ENCODE assay signal across 24 mouse cellular contexts in the genomic region with DNA sequence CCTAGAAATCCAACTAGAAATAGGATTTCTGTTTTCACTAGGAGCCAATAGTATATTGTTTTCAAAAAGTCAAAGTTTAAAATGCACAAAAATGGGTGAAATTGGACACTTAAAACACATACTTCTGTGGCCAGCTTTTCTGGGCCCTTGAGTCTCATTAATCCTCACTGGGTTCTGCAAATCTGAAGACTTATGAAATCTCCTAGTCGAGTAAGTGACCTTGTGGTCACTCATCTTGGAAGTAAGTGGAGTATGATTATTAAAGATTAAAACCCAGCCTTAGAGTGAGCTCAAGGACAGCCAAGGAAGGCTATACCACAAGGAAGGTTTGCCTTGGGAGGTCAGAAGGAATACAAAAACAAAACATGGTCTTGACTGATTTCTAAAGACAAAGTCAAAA. TPM values are rescaled to one million over a fixed set of nuclear protein-coding genes. Genes with fewer than 3 reads are reported as not detected.
"Had no signal": no experiment of that assay in that cellular context is flagged by ENCODE, and none has a peak within 500 bp of the region (broad histone marks: within the 10 kb centered on the region; RNA-seq: fewer than 3 reads in every experiment).

No protein-coding gene starts in this region.

- H3K27me3 ChIP-seq: lung, embryonic 15.5 days; midbrain, embryonic 12.5 days; neural tube, embryonic 13.5 days; neural tube, embryonic 15.5 days had no signal

- H3K27ac ChIP-seq: liver, embryonic 14.5 days; lung, embryonic 15.5 days; midbrain, embryonic 10.5 days; midbrain, embryonic 12.5 days; neural tube, embryonic 13.5 days; neural tube, embryonic 15.5 days had no signal

- H3K9ac ChIP-seq: liver, embryonic 14.5 days; lung, embryonic 15.5 days; midbrain, embryonic 12.5 days; neural tube, embryonic 13.5 days; neural tube, embryonic 15.5 days had no signal

- H3K4me1 ChIP-seq: lung, embryonic 15.5 days; midbrain, embryonic 10.5 days; midbrain, embryonic 12.5 days; neural tube, embryonic 13.5 days; neural tube, embryonic 15.5 days had no signal

- H3K4me2 ChIP-seq: lung, embryonic 15.5 days; midbrain, embryonic 12.5 days; neural tube, embryonic 13.5 days; neural tube, embryonic 15.5 days had no signal

- H3K4me3 ChIP-seq: lung, embryonic 15.5 days; midbrain, embryonic 10.5 days; midbrain, embryonic 12.5 days; myocyte; neural tube, embryonic 13.5 days; neural tube, embryonic 15.5 days had no signal

- ATAC-seq: lung, postnatal 0 days; midbrain, embryonic 16.5 days had no signal

- DNase-seq: lung, adult 2 months; lung, postnatal 14 days; lung, postnatal 36 days; midbrain, embryonic 14.5 days; retina, postnatal 1 day; right cerebral cortex, adult 18-20 months; right cerebral cortex, postnatal 25 days; right cerebral cortex, postnatal 4 days; thymus, adult 18-20 months; thymus, postnatal 14 days; thymus, postnatal 36 days had no signal

- H3K9me3 ChIP-seq: lung, embryonic 15.5 days; midbrain, embryonic 10.5 days; midbrain, embryonic 12.5 days; neural tube, embryonic 13.5 days; neural tube, embryonic 15.5 days had no signal

- H3K36me3 ChIP-seq: lung, embryonic 15.5 days; midbrain, embryonic 10.5 days; midbrain, embryonic 12.5 days; neural tube, embryonic 15.5 days had no signal

RNA-seq across cellular contexts. Expression of gene Klra2, which starts 23.1 kb away (rescaled TPM):
- total RNA-seq: megakaryocyte-erythroid progenitor cell, adult 5-6 weeks had no signal
- polyA plus RNA-seq: midbrain, embryonic 10.5 days; midbrain, embryonic 12.5 days; neural tube, embryonic 11.5 days; neural tube, embryonic 15.5 days; stomach, embryonic 14.5 days; thymus, postnatal 0 days had no signal
